Mouse (Mus musculus): ENCODE data around the gene Kif6. TPM values are rescaled to one million over a fixed set of nuclear protein-coding genes. Genes with fewer than 3 reads are reported as not detected.

Kif6 gene
- polyA plus RNA-seq, 1 experiment from 2014 or later, result 3.1 TPM

DNA sequence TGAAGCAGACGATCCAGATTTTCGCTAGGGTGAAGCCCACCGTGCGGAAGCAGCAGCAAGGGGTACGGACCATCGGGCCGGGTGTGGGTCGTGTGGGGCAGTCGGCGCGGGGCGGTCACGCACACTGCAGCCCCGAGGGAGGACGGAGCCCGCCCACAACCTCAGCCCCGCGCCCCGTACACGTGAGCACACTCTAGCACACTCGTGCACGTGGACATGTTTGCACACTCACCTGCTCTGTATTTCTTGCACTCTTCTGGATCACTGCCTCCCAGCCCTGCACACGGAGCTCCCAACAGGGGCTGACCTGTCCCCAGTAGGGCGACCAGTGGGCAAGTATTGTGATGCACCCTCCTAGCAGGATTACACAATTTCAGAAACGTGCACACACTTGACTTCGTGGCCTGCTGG, 310 bp downstream of the Kif6 start:
- peak; percentile 86 for ATAC-seq (replicated peaks; ENCODE audit: low FRiP score)
- Histone ChIP-seq H3K27me3 (ENCODE audit: control insufficient read depth, insufficient read depth, low read length) (no peaks in the 10 kb centered on the region), H3K9ac (ENCODE audit: low read length) (peak overlapping the region; percentile 60), H3K4me1 (replicated peaks; ENCODE audit: control insufficient read depth, insufficient read depth, low read length) (no peaks in the 10 kb centered on the region), H3K27ac (ENCODE audit: low read depth, low read length) (no peak overlapping the region), H3K4me2 (ENCODE audit: low read depth, low read length, severe bottlenecking) (peak overlapping the region; percentile 91), H3K9me3 (ENCODE audit: control insufficient read depth, low read length) (no peaks in the 10 kb centered on the region), H3K4me3 (ENCODE audit: low read depth, low read length) (peak overlapping the region; percentile 66), H3K36me3 (ENCODE audit: control insufficient read depth, insufficient read depth, low read length) (no peaks in the 10 kb centered on the region)
- WGBS, result under 1% methylated on average over 17 of the region's 26 CpGs
- no peak for DNase-seq (ENCODE audit: low spot score)

- Histone ChIP-seq H3K4me1 (replicated peaks; ENCODE audit: control insufficient read depth, insufficient read depth, low read length) (no peaks in the 10 kb centered on the region), H3K27ac (ENCODE audit: low read depth, low read length) (no peak overlapping the region), H3K27me3 (ENCODE audit: control insufficient read depth, insufficient read depth, low read length) (no peaks in the 10 kb centered on the region), H3K4me3 (ENCODE audit: low read depth, low read length) (no peak overlapping the region), H3K9me3 (ENCODE audit: control insufficient read depth, low read length) (no peaks in the 10 kb centered on the region), H3K9ac (ENCODE audit: low read length) (no peak overlapping the region), H3K4me2 (ENCODE audit: low read depth, low read length, severe bottlenecking) (no peak overlapping the region), H3K36me3 (ENCODE audit: control insufficient read depth, insufficient read depth, low read length) (no peaks in the 10 kb centered on the region)
- ATAC-seq (replicated peaks; ENCODE audit: low FRiP score) (no peak), DNase-seq (ENCODE audit: low spot score) (no peak)
- 74% methylated on average over 9 of the region's 9 CpGs for WGBS
These were observed 9.6 kb downstream of the Kif6 start for GRCm38 (mm10) chr17:49624572-49624971.

DNA sequence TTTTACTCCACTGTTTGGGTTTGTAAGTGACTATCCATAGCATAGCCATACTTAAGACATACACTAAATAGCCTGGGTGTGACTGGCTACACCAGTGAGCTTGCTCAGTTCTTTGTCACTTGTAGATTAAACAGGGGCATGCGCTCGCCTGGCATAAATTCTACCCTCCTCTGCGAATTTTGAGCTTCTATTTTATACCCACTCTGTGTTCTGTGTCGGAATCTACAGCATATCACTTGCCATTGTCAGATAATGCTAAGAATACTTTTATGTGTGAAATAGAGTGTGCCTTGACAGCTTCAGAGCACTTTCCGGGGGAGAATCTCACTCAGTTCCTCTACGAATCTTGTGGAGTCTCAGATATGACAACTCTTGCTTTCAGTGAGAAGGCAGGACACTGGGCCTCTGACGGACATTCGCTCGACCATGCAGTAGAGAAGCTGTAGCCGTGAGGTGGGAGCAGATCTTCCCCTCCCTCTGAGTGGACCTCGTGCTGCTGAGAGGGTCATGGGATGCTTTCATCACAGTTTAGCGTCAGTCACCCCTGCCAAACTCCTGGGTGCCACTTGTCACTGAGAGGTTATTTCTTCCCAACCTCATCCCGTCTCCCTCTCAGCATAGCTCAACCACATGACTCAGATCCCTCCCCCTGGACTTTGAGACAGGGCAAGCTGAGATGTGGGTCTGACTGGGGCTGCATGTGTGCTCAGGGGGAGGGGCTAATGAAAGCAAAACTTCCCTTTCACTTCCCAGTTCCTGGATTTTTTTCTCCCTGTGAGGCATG, 12.3 kb downstream of the Kif6 start:
- ATAC-seq (replicated peaks; ENCODE audit: low FRiP score), result no peak
- no peaks in the 10 kb centered on the region for H3K4me1 ChIP-seq (replicated peaks; ENCODE audit: control insufficient read depth, insufficient read depth, low read length)

DNA sequence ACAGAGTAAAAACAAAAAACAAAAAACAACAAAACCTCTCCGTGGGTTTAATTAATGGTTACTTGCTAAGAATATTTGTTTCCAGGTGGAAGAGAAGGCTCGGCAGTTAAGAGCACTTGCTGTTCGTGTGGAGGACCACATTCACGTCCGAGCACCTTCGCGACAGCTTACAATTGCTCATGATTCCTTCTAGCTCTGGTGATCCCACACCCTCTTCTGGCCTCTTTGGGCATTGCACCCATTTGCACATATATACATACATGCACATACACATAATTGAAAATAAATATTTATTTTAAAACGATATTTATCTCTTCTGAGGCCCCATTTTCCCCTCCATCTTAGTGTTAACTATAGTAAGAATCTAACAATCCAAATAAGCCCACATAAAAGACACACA, 13.9 kb downstream of the Kif6 start:
- Histone ChIP-seq H3K9me3 (ENCODE audit: control insufficient read depth, low read length) (no peaks in the 10 kb centered on the region), H3K36me3 (ENCODE audit: control insufficient read depth, insufficient read depth, low read length) (no peaks in the 10 kb centered on the region), H3K4me2 (ENCODE audit: low read depth, low read length, severe bottlenecking) (no peak overlapping the region), H3K9ac (ENCODE audit: low read length) (no peak overlapping the region), H3K4me3 (ENCODE audit: low read depth, low read length) (no peak overlapping the region), H3K27ac (ENCODE audit: low read depth, low read length) (no peak overlapping the region), H3K4me1 (replicated peaks; ENCODE audit: control insufficient read depth, insufficient read depth, low read length) (no peaks in the 10 kb centered on the region), H3K27me3 (ENCODE audit: control insufficient read depth, insufficient read depth, low read length) (no peaks in the 10 kb centered on the region)
- ATAC-seq (replicated peaks; ENCODE audit: low FRiP score), result no peak
- no peak for DNase-seq (ENCODE audit: low spot score)
- WGBS, result 94% methylated on average over 8 of the region's 8 CpGs

More for the DNA sequence above, 12.3 kb downstream of the Kif6 start:
- H3K27ac ChIP-seq (ENCODE audit: low read depth, low read length), result no peak overlapping the region
- WGBS, result 86% methylated on average over 13 of the region's 13 CpGs
- no peaks in the 10 kb centered on the region for H3K9me3 ChIP-seq (ENCODE audit: control insufficient read depth, low read length)
- DNase-seq (ENCODE audit: low spot score), result no peak
- H3K27me3 ChIP-seq (ENCODE audit: control insufficient read depth, insufficient read depth, low read length), result no peaks in the 10 kb centered on the region
- H3K36me3 ChIP-seq (ENCODE audit: control insufficient read depth, insufficient read depth, low read length), result no peaks in the 10 kb centered on the region
- no peak overlapping the region for H3K4me2 ChIP-seq (ENCODE audit: low read depth, low read length, severe bottlenecking)
- H3K4me3 ChIP-seq (ENCODE audit: low read depth, low read length), result no peak overlapping the region
- no peak overlapping the region for H3K9ac ChIP-seq (ENCODE audit: low read length)

DNA sequence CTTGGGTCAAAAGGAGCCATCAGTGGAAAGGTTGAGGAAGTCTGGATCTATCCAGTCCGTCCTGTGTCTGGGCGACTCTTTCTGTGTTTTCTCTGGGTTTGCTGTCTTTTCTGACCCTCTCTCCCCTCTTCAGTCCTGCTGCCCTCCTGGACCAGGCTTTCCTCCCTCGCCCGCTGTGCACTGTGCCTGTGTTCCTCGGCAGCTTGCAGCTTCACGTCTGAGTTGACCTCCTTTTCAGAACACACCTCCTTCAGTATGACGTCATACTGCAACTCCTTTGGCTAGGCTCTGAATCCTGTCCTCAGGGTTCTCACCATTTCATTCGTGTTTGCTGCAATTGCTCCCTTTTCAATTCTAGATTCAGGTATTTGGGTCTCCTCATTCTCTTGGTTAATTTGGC, 18.1 kb downstream of the Kif6 start:
- Histone ChIP-seq H3K4me2 (ENCODE audit: low read depth, low read length, severe bottlenecking) (no peak overlapping the region), H3K4me1 (replicated peaks; ENCODE audit: control insufficient read depth, insufficient read depth, low read length) (no peaks in the 10 kb centered on the region), H3K9ac (ENCODE audit: low read length) (no peak overlapping the region), H3K27ac (ENCODE audit: low read depth, low read length) (no peak overlapping the region), H3K27me3 (ENCODE audit: control insufficient read depth, insufficient read depth, low read length) (no peaks in the 10 kb centered on the region), H3K9me3 (ENCODE audit: control insufficient read depth, low read length) (no peaks in the 10 kb centered on the region), H3K36me3 (ENCODE audit: control insufficient read depth, insufficient read depth, low read length) (no peaks in the 10 kb centered on the region), H3K4me3 (ENCODE audit: low read depth, low read length) (no peak overlapping the region)
- no peak for ATAC-seq (replicated peaks; ENCODE audit: low FRiP score)
- DNase-seq (ENCODE audit: low spot score), result no peak
- 48% methylated on average over 8 of the region's 8 CpGs for WGBS

GRCm38 (mm10) chr17:49641903-49642302, 27.0 kb downstream of the Kif6 start:
- Histone ChIP-seq H3K36me3 (ENCODE audit: control insufficient read depth, insufficient read depth, low read length) (no peaks in the 10 kb centered on the region), H3K4me3 (ENCODE audit: low read depth, low read length) (no peak overlapping the region), H3K27me3 (ENCODE audit: control insufficient read depth, insufficient read depth, low read length) (no peaks in the 10 kb centered on the region), H3K9me3 (ENCODE audit: control insufficient read depth, low read length) (no peaks in the 10 kb centered on the region; the same call in 1 of the 2 replicates), H3K27ac (ENCODE audit: low read depth, low read length) (no peak overlapping the region), H3K4me1 (replicated peaks; ENCODE audit: control insufficient read depth, insufficient read depth, low read length) (no peaks in the 10 kb centered on the region), H3K9ac (ENCODE audit: low read length) (no peak overlapping the region), H3K4me2 (ENCODE audit: low read depth, low read length, severe bottlenecking) (no peak overlapping the region)
- WGBS, result 91% methylated on average over 6 of the region's 6 CpGs
- no peak for DNase-seq (ENCODE audit: low spot score)
- ATAC-seq (replicated peaks; ENCODE audit: low FRiP score), result no peak

GRCm38 (mm10) chr17:49642336-49642735, 27.4 kb downstream of the Kif6 start:
- no peak for ATAC-seq (replicated peaks; ENCODE audit: low FRiP score)
- Histone ChIP-seq H3K27me3 (ENCODE audit: control insufficient read depth, insufficient read depth, low read length) (no peaks in the 10 kb centered on the region), H3K4me3 (ENCODE audit: low read depth, low read length) (no peak overlapping the region), H3K9me3 (ENCODE audit: control insufficient read depth, low read length) (no peaks in the 10 kb centered on the region; the same call in 1 of the 2 replicates), H3K4me2 (ENCODE audit: low read depth, low read length, severe bottlenecking) (no peak overlapping the region), H3K4me1 (replicated peaks; ENCODE audit: control insufficient read depth, insufficient read depth, low read length) (no peaks in the 10 kb centered on the region), H3K27ac (ENCODE audit: low read depth, low read length) (no peak overlapping the region), H3K36me3 (ENCODE audit: control insufficient read depth, insufficient read depth, low read length) (no peaks in the 10 kb centered on the region), H3K9ac (ENCODE audit: low read length) (no peak overlapping the region)
- DNase-seq (ENCODE audit: low spot score), result no peak
- 93% methylated on average over 8 of the region's 8 CpGs for WGBS

GRCm38 (mm10) chr17:49642889-49643490, 28.1 kb downstream of the Kif6 start:
- 81% methylated on average over 11 of the region's 11 CpGs for whole genome bisulfite sequencing
- no peak overlapping the region for H3K9ac ChIP-seq (ENCODE audit: low read length)
- H3K36me3 ChIP-seq (ENCODE audit: control insufficient read depth, insufficient read depth, low read length), result no peaks in the 10 kb centered on the region
- ATAC-seq (replicated peaks; ENCODE audit: low FRiP score) (no peak), DNase-seq (ENCODE audit: low spot score) (no peak)
- no peaks in the 10 kb centered on the region for H3K27me3 ChIP-seq (ENCODE audit: control insufficient read depth, insufficient read depth, low read length)
- no peak overlapping the region for H3K27ac ChIP-seq (ENCODE audit: low read depth, low read length)
- no peak overlapping the region for H3K4me3 ChIP-seq (ENCODE audit: low read depth, low read length)
- H3K9me3 ChIP-seq (ENCODE audit: control insufficient read depth, low read length), result no peaks in the 10 kb centered on the region; the same call in 1 of the 2 replicates
- no peak overlapping the region for H3K4me2 ChIP-seq (ENCODE audit: low read depth, low read length, severe bottlenecking)
- no peaks in the 10 kb centered on the region for H3K4me1 ChIP-seq (replicated peaks; ENCODE audit: control insufficient read depth, insufficient read depth, low read length)

DNA sequence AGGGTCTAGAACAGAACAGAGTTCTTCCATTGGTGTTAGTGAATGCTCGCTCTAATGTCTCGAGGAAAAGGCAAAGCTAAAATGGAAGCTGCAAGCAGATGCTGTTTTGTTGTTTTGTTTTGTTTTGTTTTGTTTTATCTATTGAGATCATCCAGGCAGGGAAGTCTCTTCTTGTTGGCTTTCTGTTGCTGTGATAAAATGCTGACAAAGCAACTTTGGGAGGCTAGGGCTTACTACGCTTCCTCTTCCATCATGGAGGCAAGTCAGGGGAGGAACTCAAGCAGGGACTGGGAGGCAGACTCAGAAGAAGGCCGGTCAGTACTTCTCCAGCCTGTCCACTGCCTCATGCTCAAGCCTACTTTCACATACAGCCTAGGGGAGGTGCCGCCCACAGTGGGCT, 31.3 kb downstream of the Kif6 start:
- H3K9me3 ChIP-seq (ENCODE audit: control insufficient read depth, low read length), result peaks cover 3% of the 10 kb centered on the region; the same call in 1 of the 2 replicates
- H3K36me3 ChIP-seq (ENCODE audit: control insufficient read depth, insufficient read depth, low read length), result no peaks in the 10 kb centered on the region
- 88% methylated on average over 5 of the region's 5 CpGs for WGBS
- no peak overlapping the region for H3K27ac ChIP-seq (ENCODE audit: low read depth, low read length)
- H3K4me3 ChIP-seq (ENCODE audit: low read depth, low read length), result no peak overlapping the region
- ATAC-seq (replicated peaks; ENCODE audit: low FRiP score) (no peak), DNase-seq (ENCODE audit: low spot score) (no peak)
- no peak overlapping the region for H3K4me2 ChIP-seq (ENCODE audit: low read depth, low read length, severe bottlenecking)
- H3K27me3 ChIP-seq (ENCODE audit: control insufficient read depth, insufficient read depth, low read length), result no peaks in the 10 kb centered on the region
- no peaks in the 10 kb centered on the region for H3K4me1 ChIP-seq (replicated peaks; ENCODE audit: control insufficient read depth, insufficient read depth, low read length)
- no peak overlapping the region for H3K9ac ChIP-seq (ENCODE audit: low read length)

Data from forebrain, embryonic 11.5 days (tissue).